Mouse (Mus musculus) MEL (cell line): ENCODE results near the gene Prr22. TPM values are rescaled to one million over a fixed set of nuclear protein-coding genes. Genes with fewer than 3 reads are reported as not detected.

ENCODE experiments used
- DNase-seq: peaks from one replicate; pipeline ENCODE4 v3.0.0; 2011; ENCODE audit warnings: low read depth, low spot score
- H3K27ac ChIP-seq: 2 replicates; pipeline ENCODE4 v1.5.1; 2012; ENCODE audit warnings: low read depth, mild to moderate bottlenecking, control low read depth, low read length, moderate library complexity; ENCODE audit not compliant: control insufficient read depth
- H3K27me3 ChIP-seq, 2 experiments: fragments of 150-350 bp in 1 of 2; sonication (generic) in 1 of 2; 2 replicates each; pipeline ENCODE4 v1.6.1; 2012; ENCODE audit warnings: low read length in 2 of 2, mild to moderate bottlenecking in 2 of 2, improper control_type of control experiment in 1 of 2, moderate library complexity in 1 of 2; ENCODE audit not compliant: insufficient read depth in 2 of 2, control insufficient read depth in 1 of 2
- H3K36me3 ChIP-seq, 2 experiments: 2 replicates each; pipeline ENCODE4 v1.6.1; 2012 to 2014; ENCODE audit warnings: low read length in 2 of 2, improper control_type of control experiment in 1 of 2, inconsistent platforms in 1 of 2, mild to moderate bottlenecking in 1 of 2; ENCODE audit not compliant: insufficient read depth in 2 of 2, control insufficient read depth in 1 of 2
- H3K4me1 ChIP-seq, 2 experiments: fragments of 150-350 bp in 1 of 2; sonication (generic) in 1 of 2; 2 replicates each; pipeline ENCODE4 v1.6.1; 2012; ENCODE audit warnings: low read length in 2 of 2, improper control_type of control experiment in 1 of 2, mild to moderate bottlenecking in 1 of 2; ENCODE audit not compliant: insufficient read depth in 2 of 2, control insufficient read depth in 1 of 2
- H3K4me3 ChIP-seq, 2 experiments: fragments of 150-350 bp in 1 of 2; sonication (generic) in 1 of 2; 2 replicates each; pipeline ENCODE4 v1.5.1; 2012; ENCODE audit warnings: low read depth in 2 of 2, low read length in 2 of 2, mild to moderate bottlenecking in 2 of 2, moderate library complexity in 2 of 2, control low read depth in 1 of 2, improper control_type of control experiment in 1 of 2; ENCODE audit not compliant: control insufficient read depth in 1 of 2, insufficient read depth in 1 of 2
- H3K79me2 ChIP-seq: 2 replicates; pipeline ENCODE4 v1.6.1; 2012; ENCODE audit warnings: mild to moderate bottlenecking, low read length, moderate library complexity; ENCODE audit not compliant: control insufficient read depth, poor library complexity, insufficient read depth
- H3K9ac ChIP-seq: 2 replicates; pipeline ENCODE4 v1.6.1; 2012; ENCODE audit warnings: low read depth, mild to moderate bottlenecking, control low read depth, low read length, moderate library complexity; ENCODE audit not compliant: control insufficient read depth, poor library complexity, severe bottlenecking
- H3K9me3 ChIP-seq: fragments of 150-350 bp; sonication (generic); replicated peaks from 2 replicates; pipeline ENCODE4 v1.6.1; 2012; ENCODE audit warnings: mild to moderate bottlenecking, low read length, improper control_type of control experiment, moderate library complexity; ENCODE audit not compliant: insufficient read depth
- CHD2 ChIP-seq: IDR thresholded peaks from 2 replicates; pipeline ENCODE4 v1.6.1; 2011; ENCODE audit warnings: low read length, improper control_type of control experiment
- CTCF ChIP-seq, 3 experiments: IDR thresholded peaks in 2 of 3; conservative IDR thresholded peaks in 1 of 3; 2 replicates each; pipeline ENCODE4 v1.5.1; 2011 to 2012; ENCODE audit warnings: low read length in 3 of 3, low read depth in 2 of 3, mild to moderate bottlenecking in 2 of 3, improper control_type of control experiment in 1 of 3, inconsistent platforms in 1 of 3, mixed read lengths in 1 of 3, moderate library complexity in 1 of 3; ENCODE audit not compliant: control insufficient read depth in 1 of 3, insufficient read depth in 1 of 3, poor library complexity in 1 of 3, severe bottlenecking in 1 of 3
- E2F4 ChIP-seq: IDR thresholded peaks from 2 replicates; pipeline ENCODE4 v1.6.1; 2011; ENCODE audit warnings: low read depth, low read length, improper control_type of control experiment, borderline replicate concordance
- EP300 ChIP-seq, 2 experiments: IDR thresholded peaks; 2 replicates each; pipeline ENCODE4 v1.6.1; 2011; ENCODE audit warnings: improper control_type of control experiment in 2 of 2, low read length in 2 of 2, low read depth in 1 of 2, mild to moderate bottlenecking in 1 of 2
- ETS1 ChIP-seq: IDR thresholded peaks from 2 replicates; pipeline ENCODE4 v1.6.1; 2012; ENCODE audit warnings: low read depth, mild to moderate bottlenecking, inconsistent platforms, low read length, improper control_type of control experiment, moderate library complexity
- GABPA ChIP-seq: IDR thresholded peaks from 2 replicates; pipeline ENCODE4 v1.6.1; 2012; ENCODE audit warnings: low read depth, mild to moderate bottlenecking, inconsistent platforms, low read length, improper control_type of control experiment, moderate library complexity
- HCFC1 ChIP-seq: IDR thresholded peaks from 2 replicates; pipeline ENCODE4 v1.6.1; 2012; ENCODE audit warnings: low read depth, mild to moderate bottlenecking, inconsistent platforms, low read length, improper control_type of control experiment, moderate library complexity
- KAT2A ChIP-seq: conservative IDR thresholded peaks from 2 replicates; pipeline ENCODE4 v1.6.1; 2012; ENCODE audit warnings: low read depth, low read length, improper control_type of control experiment, inconsistent platforms
- MAFK ChIP-seq: IDR thresholded peaks from 2 replicates; pipeline ENCODE4 v1.6.1; 2011; ENCODE audit warnings: low read depth, mild to moderate bottlenecking, low read length, improper control_type of control experiment, borderline replicate concordance
- MAX ChIP-seq: IDR thresholded peaks from 2 replicates; pipeline ENCODE4 v1.6.1; 2011; ENCODE audit warnings: low read length, improper control_type of control experiment
- MAZ ChIP-seq: IDR thresholded peaks from 2 replicates; pipeline ENCODE4 v1.6.1; 2012; ENCODE audit warnings: low read depth, mild to moderate bottlenecking, inconsistent platforms, low read length, improper control_type of control experiment
- MEF2A ChIP-seq: IDR thresholded peaks from 2 replicates; pipeline ENCODE4 v1.6.1; 2014; ENCODE audit warnings: low read depth, mild to moderate bottlenecking, inconsistent platforms, low read length, improper control_type of control experiment; ENCODE audit not compliant: poor library complexity, insufficient replicate concordance, severe bottlenecking; ENCODE audit errors: extremely low read depth
- MYB ChIP-seq: IDR thresholded peaks from 2 replicates; pipeline ENCODE4 v1.6.1; 2011; ENCODE audit warnings: mild to moderate bottlenecking, low read depth, low read length, improper control_type of control experiment
- MYC ChIP-seq: IDR thresholded peaks from 2 replicates; pipeline ENCODE4 v1.6.1; 2011; ENCODE audit warnings: low read depth, mild to moderate bottlenecking, low read length, improper control_type of control experiment, moderate library complexity
- NELFE ChIP-seq: IDR thresholded peaks from 2 replicates; pipeline ENCODE4 v1.6.1; 2011; ENCODE audit warnings: low read depth, low read length, improper control_type of control experiment
- NRF1 ChIP-seq: IDR thresholded peaks from 2 replicates; pipeline ENCODE4 v1.6.1; 2014; ENCODE audit warnings: low read depth, mild to moderate bottlenecking, inconsistent platforms, low read length, improper control_type of control experiment, moderate library complexity; ENCODE audit not compliant: poor library complexity, insufficient read depth, severe bottlenecking
- POLR2A ChIP-seq, 2 experiments: IDR thresholded peaks; 2 replicates each; pipeline ENCODE4 v1.6.1; 2011 to 2012; ENCODE audit warnings: low read length in 2 of 2, mild to moderate bottlenecking in 2 of 2, control low read depth in 1 of 2, improper control_type of control experiment in 1 of 2, low read depth in 1 of 2, moderate library complexity in 1 of 2; ENCODE audit not compliant: control insufficient read depth in 1 of 2, insufficient read depth in 1 of 2, poor library complexity in 1 of 2
- POLR2AphosphoS2 ChIP-seq: IDR thresholded peaks from 2 replicates; pipeline ENCODE4 v1.6.1; 2011; ENCODE audit warnings: low read length, improper control_type of control experiment
- POLR2AphosphoS5 ChIP-seq: IDR thresholded peaks from 2 replicates; pipeline ENCODE4 v1.6.1; 2012; ENCODE audit warnings: low read depth, borderline replicate concordance, mild to moderate bottlenecking, inconsistent platforms, low read length, moderate library complexity, mixed read lengths
- RAD21 ChIP-seq: IDR thresholded peaks from 2 replicates; pipeline ENCODE4 v1.6.1; 2011; ENCODE audit warnings: mild to moderate bottlenecking, low read depth, low read length, improper control_type of control experiment
- SIN3A ChIP-seq: IDR thresholded peaks from 2 replicates; pipeline ENCODE4 v1.6.1; 2012; ENCODE audit warnings: low read length, improper control_type of control experiment, inconsistent platforms
- TAL1 ChIP-seq: IDR thresholded peaks from 2 replicates; pipeline ENCODE4 v1.6.1; 2012; ENCODE audit warnings: mild to moderate bottlenecking, inconsistent platforms, low read length, moderate library complexity, mixed read lengths
- TBP ChIP-seq: IDR thresholded peaks from 2 replicates; pipeline ENCODE4 v1.8.0; 2011; ENCODE audit warnings: low read depth, low read length, improper control_type of control experiment
- USF1 ChIP-seq: IDR thresholded peaks from 2 replicates; pipeline ENCODE4 v1.6.1; 2014; ENCODE audit warnings: low read depth, mild to moderate bottlenecking, inconsistent platforms, low read length, improper control_type of control experiment, moderate library complexity
- USF2 ChIP-seq, 2 experiments: IDR thresholded peaks; 2 replicates each; pipeline ENCODE4 v1.6.1; 2011 to 2012; ENCODE audit warnings: improper control_type of control experiment in 2 of 2, low read length in 2 of 2, borderline replicate concordance in 1 of 2, inconsistent platforms in 1 of 2, low read depth in 1 of 2, mild to moderate bottlenecking in 1 of 2; ENCODE audit not compliant: insufficient read depth in 1 of 2
- ZKSCAN1 ChIP-seq: IDR thresholded peaks from 2 replicates; pipeline ENCODE4 v1.6.1; 2012; ENCODE audit warnings: low read depth, mild to moderate bottlenecking, inconsistent platforms, low read length, improper control_type of control experiment, moderate library complexity
- polyA plus RNA-seq, 2 experiments: library from polyadenylated mRNA; stranded (reverse) in 1 of 2; unstranded in 1 of 2; fragments of >175 nt in 1 of 2; fragments of >200 nt in 1 of 2; gene quantifications; 2 replicates each; pipeline versions ENCODE4 v1.2.1 to v1.2.4; 2012; ENCODE audit warnings: low replicate concordance in 2 of 2, low read depth in 1 of 2; ENCODE audit not compliant: insufficient read length in 2 of 2, insufficient read depth in 1 of 2, missing spikeins in 1 of 2
- total RNA-seq: library from RNA; depleted of rRNA; stranded (reverse); fragments of 300-350 nt; gene quantifications from 2 replicates; pipeline ENCODE4 v1.2.3, GENCODE M21; 2012

Gene Prr22
- total and polyA plus RNA-seq, 3 experiments = 1.3 to 5.5 TPM; not detected in 1

GRCm38 (mm10) chr17:56727659-56728058 is 42.4 kb upstream of the Prr22 start:
- H3K4me3 ChIP-seq = no peak overlapping the region
- H3K27ac ChIP-seq = no peak overlapping the region
- H3K9me3 ChIP-seq = no peaks in the 10 kb centered on the region
- DNase-seq = no peak
- H3K36me3 ChIP-seq = no peaks in the 10 kb centered on the region
- H3K9ac ChIP-seq = no peak overlapping the region
- peaks cover 0 to 1% of the 10 kb centered on the region in 2 experiments; a peak in 3 of 4 replicates for H3K27me3 ChIP-seq
- no peak for TF ChIP-seq USF2 (IDR thresholded peaks at IDR 0.05; ENCODE audit: borderline replicate concordance in 1 of 2, insufficient read depth in 1 of 2, low read depth in 1 of 2, low read length in 2 of 2)
- no peak for TF ChIP-seq GABPA
- TF ChIP-seq NRF1 = no peak
- TF ChIP-seq USF1 = no peak
- TF ChIP-seq MAZ = no peak
- no peak for TF ChIP-seq MYB
- no peak for TF ChIP-seq TAL1
- no peak for TF ChIP-seq POLR2AphosphoS2
- no peak for TF ChIP-seq KAT2A
- TF ChIP-seq POLR2AphosphoS5 = no peak
- no peak for TF ChIP-seq RAD21
- TF ChIP-seq MAFK = no peak
- H3K79me2 ChIP-seq = no peaks in the 10 kb centered on the region
- no peaks in the 10 kb centered on the region for H3K4me1 ChIP-seq

GRCm38 (mm10) chr17:56728117-56728516 is 41.9 kb upstream of the Prr22 start:
- peaks cover 0 to 1% of the 10 kb centered on the region in 2 experiments; a peak in 3 of 4 replicates for H3K27me3 ChIP-seq
- no peak overlapping the region for H3K9ac ChIP-seq
- H3K4me1 ChIP-seq = no peaks in the 10 kb centered on the region
- no peak overlapping the region for H3K4me3 ChIP-seq
- TF ChIP-seq USF1 = no peak
- TF ChIP-seq KAT2A = no peak
- TF ChIP-seq MAX = no peak
- TF ChIP-seq CTCF (IDR thresholded peaks at IDR 0.05 in 2 of 3, conservative IDR thresholded peaks at IDR 0.05 in 1 of 3; ENCODE audit: control insufficient read depth in 1 of 3, insufficient read depth in 1 of 3, low read depth in 2 of 3, low read length in 3 of 3, poor library complexity in 1 of 3, severe bottlenecking in 1 of 3) = no peak
- TF ChIP-seq NELFE = no peak
- TF ChIP-seq MEF2A = no peak
- no peak for TF ChIP-seq CHD2
- no peak for TF ChIP-seq POLR2AphosphoS2
- no peak for TF ChIP-seq MAFK
- TF ChIP-seq SIN3A = no peak
- TF ChIP-seq MYC = no peak
- TF ChIP-seq ZKSCAN1 = no peak
- no peak for TF ChIP-seq EP300 (IDR thresholded peaks at IDR 0.05; ENCODE audit: low read depth in 1 of 2, low read length in 2 of 2)
- no peak for TF ChIP-seq HCFC1
- TF ChIP-seq E2F4 = no peak
- TF ChIP-seq TBP = no peak
- TF ChIP-seq POLR2A (IDR thresholded peaks at IDR 0.05; ENCODE audit: control insufficient read depth in 1 of 2, insufficient read depth in 1 of 2, low read depth in 1 of 2, low read length in 2 of 2, poor library complexity in 1 of 2) = no peak
- no peak for TF ChIP-seq ETS1
- DNase-seq = no peak
- H3K9me3 ChIP-seq = no peaks in the 10 kb centered on the region
- no peaks in the 10 kb centered on the region for H3K36me3 ChIP-seq
- no peaks in the 10 kb centered on the region for H3K79me2 ChIP-seq
- H3K27ac ChIP-seq = no peak overlapping the region
